Mouse (Mus musculus) forebrain, embryonic 15.5 days (tissue): ENCODE measurements around the gene Tmem135. TPM values are rescaled to one million over a fixed set of nuclear protein-coding genes. Genes with fewer than 3 reads are reported as not detected.

ENCODE experiments used
- ATAC-seq: fragments of 200-750 bp; cut with Nextera tagmentation; replicated peaks from 2 replicates; pipeline ENCODE4 v1.8.0; 2017; ENCODE audit warnings: mild to moderate bottlenecking, moderate TSS enrichment, moderate library complexity
- H3K27ac ChIP-seq: fragments of 300-500 bp; sonication (generic); replicated peaks from 2 replicates; pipeline ENCODE4 v1.5.1; 2015; ENCODE audit warnings: mild to moderate bottlenecking, inconsistent platforms
- H3K27me3 ChIP-seq: fragments of 300-500 bp; sonication (generic); 2 replicates; pipeline ENCODE4 v1.6.1; 2015; ENCODE audit warnings: inconsistent platforms
- H3K36me3 ChIP-seq: fragments of 300-500 bp; sonication (generic); 2 replicates; pipeline ENCODE4 v1.6.1; 2015; ENCODE audit warnings: mild to moderate bottlenecking, inconsistent platforms
- H3K4me1 ChIP-seq: fragments of 300-500 bp; sonication (generic); 2 replicates; pipeline ENCODE4 v1.6.1; 2015; ENCODE audit warnings: inconsistent platforms
- H3K4me2 ChIP-seq: fragments of 300-500 bp; sonication (generic); replicated peaks from 2 replicates; pipeline ENCODE4 v1.6.1; 2015; ENCODE audit warnings: mild to moderate bottlenecking, inconsistent platforms
- H3K4me3 ChIP-seq: fragments of 300-500 bp; sonication (generic); 2 replicates; pipeline ENCODE4 v1.5.1; 2015; ENCODE audit warnings: mild to moderate bottlenecking, inconsistent platforms
- H3K9ac ChIP-seq: fragments of 300-500 bp; sonication (generic); replicated peaks from 2 replicates; pipeline ENCODE4 v1.6.1; 2015; ENCODE audit warnings: mild to moderate bottlenecking, inconsistent platforms
- H3K9me3 ChIP-seq: fragments of 300-500 bp; sonication (generic); 2 replicates; pipeline ENCODE4 v1.6.1; 2016; ENCODE audit warnings: inconsistent platforms
- WGBS: fragments of 180-500 bp; shearing (Covaris S2); methylation state at CpG from one replicate; pipeline ENCODE4 v1.1.7; 2015; ENCODE audit warnings: mixed read lengths; 5-methylcytosine and 5-hydroxymethylcytosine counted together
- polyA plus RNA-seq: library from polyadenylated mRNA; unstranded; fragments of >200 nt; fragmentation: Nextera tagmentation; extraction: Ambion mirVana; gene quantifications from 2 replicates; pipeline ENCODE4 v1.2.1, GENCODE M21; 2015

Gene Tmem135
- polyA plus RNA-seq, 1 experiment from 2014 or later: 25.4 TPM

GRCm38 (mm10) chr7:89370917-89371316, 33.1 kb downstream of the Tmem135 start:
- Histone ChIP-seq H3K4me1 (no peaks in the 10 kb centered on the region), H3K4me3 (no peak overlapping the region), H3K9me3 (no peaks in the 10 kb centered on the region), H3K27me3 (no peaks in the 10 kb centered on the region), H3K27ac (no peak overlapping the region), H3K9ac (no peak overlapping the region), H3K36me3 (no peaks in the 10 kb centered on the region), H3K4me2 (no peak overlapping the region)
- no peak for ATAC-seq
- WGBS: 53% methylated on average over 1 of the region's 1 CpGs

DNA sequence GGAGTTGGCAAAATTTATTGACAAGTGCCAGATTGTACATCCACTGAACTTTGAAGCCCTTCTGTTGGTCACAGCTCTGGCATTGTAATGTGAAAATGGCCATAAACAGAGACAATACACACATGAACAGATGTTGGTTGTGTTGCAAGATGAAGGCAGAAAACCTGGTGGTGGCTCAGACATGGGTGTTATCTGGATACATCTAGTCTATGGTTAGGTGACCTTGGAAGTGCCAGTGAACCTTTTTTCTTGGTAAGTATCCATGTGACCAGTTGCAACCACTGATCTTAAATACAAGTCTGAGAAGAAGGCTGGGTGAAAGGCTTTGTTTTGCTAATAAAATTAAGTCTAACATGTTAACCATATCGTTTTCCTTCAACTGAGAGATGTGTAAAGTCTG, 33.9 kb downstream of the Tmem135 start:
- ATAC-seq: no peak
- no peaks in the 10 kb centered on the region for H3K36me3 ChIP-seq
- H3K4me3 ChIP-seq: no peak overlapping the region
- no peaks in the 10 kb centered on the region for H3K9me3 ChIP-seq
- 90% methylated on average over 1 of the region's 1 CpGs for WGBS
- no peaks in the 10 kb centered on the region for H3K4me1 ChIP-seq
- H3K27ac ChIP-seq: no peak overlapping the region
- no peak overlapping the region for H3K9ac ChIP-seq
- H3K27me3 ChIP-seq: no peaks in the 10 kb centered on the region
- H3K4me2 ChIP-seq: no peak overlapping the region

DNA sequence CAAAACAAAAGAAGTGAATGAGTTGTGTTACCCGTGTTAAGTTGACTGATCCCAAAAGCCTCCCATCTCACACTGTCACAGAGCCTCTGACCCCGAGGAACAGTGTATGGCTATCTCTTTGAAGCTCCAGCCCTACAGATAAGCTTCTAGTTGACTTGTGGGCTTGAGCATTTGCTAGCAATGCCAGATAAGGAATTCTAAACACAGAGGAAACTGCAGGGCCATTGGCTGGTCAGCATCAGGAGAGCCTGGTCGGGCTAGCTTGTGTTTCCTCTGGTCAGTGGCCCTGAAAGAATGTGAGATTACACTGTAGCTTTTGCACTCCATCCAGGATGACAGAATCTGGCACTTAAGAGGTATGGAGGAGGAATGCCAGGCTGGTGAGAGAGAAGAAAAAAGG, 36.4 kb downstream of the Tmem135 start:
- 32% methylated on average over 3 of the region's 3 CpGs for WGBS
- H3K4me1 ChIP-seq: no peaks in the 10 kb centered on the region
- ATAC-seq: no peak
- no peak overlapping the region for H3K4me3 ChIP-seq
- no peaks in the 10 kb centered on the region for H3K9me3 ChIP-seq
- H3K27me3 ChIP-seq: no peaks in the 10 kb centered on the region
- H3K9ac ChIP-seq: no peak overlapping the region
- H3K36me3 ChIP-seq: no peaks in the 10 kb centered on the region
- H3K27ac ChIP-seq: no peak overlapping the region
- no peak overlapping the region for H3K4me2 ChIP-seq

DNA sequence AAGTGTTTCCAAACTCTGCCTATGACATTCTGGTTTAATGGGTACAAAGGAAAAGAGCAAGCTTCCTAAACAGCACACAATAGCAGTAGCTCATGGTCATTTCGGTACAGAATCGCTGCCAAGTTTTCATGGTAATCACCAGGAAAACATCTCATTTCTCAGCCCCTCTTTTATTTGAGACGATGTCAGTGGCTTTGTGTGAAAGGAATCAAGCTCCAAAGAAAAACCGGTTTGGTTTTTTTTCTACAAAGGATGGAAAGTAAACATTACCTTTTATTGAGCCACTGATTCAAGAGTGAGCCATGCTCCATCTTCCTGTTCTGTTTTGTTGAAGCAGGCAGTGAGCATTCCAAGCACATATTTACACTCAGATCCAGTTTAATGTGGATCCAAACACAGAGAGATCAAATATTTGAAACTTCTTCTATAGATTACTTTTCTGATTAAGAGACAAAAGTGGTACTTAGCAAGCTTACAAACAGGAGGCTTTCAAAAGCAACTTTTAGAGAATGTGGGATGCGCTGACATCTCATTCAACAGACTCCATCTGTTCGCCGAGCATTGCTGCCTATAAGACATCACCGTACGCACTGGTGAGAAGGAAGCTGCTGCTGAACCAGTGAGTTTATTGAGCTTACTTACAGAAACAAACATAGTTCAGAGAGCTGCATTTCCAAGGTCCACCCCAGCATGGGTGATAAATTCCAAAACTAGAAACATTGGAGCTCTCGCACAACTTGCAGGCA, 38.7 kb downstream of the Tmem135 start:
- Histone ChIP-seq H3K4me2 (no peak overlapping the region), H3K4me1 (no peaks in the 10 kb centered on the region), H3K27ac (no peak overlapping the region), H3K9me3 (no peaks in the 10 kb centered on the region), H3K36me3 (no peaks in the 10 kb centered on the region), H3K27me3 (no peaks in the 10 kb centered on the region), H3K9ac (no peak overlapping the region), H3K4me3 (no peak overlapping the region)
- no peak for ATAC-seq
- WGBS: 45% methylated on average over 10 of the region's 10 CpGs

GRCm38 (mm10) chr7:89363975-89364374, 40.0 kb downstream of the Tmem135 start:
- H3K36me3 ChIP-seq: no peaks in the 10 kb centered on the region
- H3K9me3 ChIP-seq: no peaks in the 10 kb centered on the region
- no peaks in the 10 kb centered on the region for H3K27me3 ChIP-seq
- no peak overlapping the region for H3K4me2 ChIP-seq
- no peak for ATAC-seq
- no peaks in the 10 kb centered on the region for H3K4me1 ChIP-seq
- no peak overlapping the region for H3K27ac ChIP-seq
- no peak overlapping the region for H3K4me3 ChIP-seq
- no peak overlapping the region for H3K9ac ChIP-seq
- 90% methylated on average over 5 of the region's 5 CpGs for WGBS

DNA sequence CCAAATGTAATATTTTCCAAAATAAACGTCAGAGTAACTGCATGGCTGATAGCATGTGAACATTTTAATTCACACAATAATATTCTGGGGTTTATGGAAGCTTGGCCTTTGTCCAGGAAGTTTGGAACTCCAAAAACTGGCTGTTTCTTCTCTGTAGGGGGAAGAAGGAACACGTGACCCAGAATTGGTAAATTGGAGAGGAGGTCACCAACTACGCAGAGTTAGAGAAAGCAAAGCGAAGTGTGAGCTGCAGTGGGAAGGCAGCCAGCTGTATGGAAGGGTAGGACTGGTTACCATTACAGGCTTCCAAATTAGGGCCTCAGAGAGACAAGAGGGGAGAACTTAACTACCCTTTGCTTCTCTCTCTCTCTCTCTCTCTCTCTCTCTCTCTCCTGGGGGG, 47.7 kb downstream of the Tmem135 start:
- Histone ChIP-seq H3K36me3 (no peaks in the 10 kb centered on the region), H3K4me2 (no peak overlapping the region), H3K9ac (no peak overlapping the region), H3K27me3 (no peaks in the 10 kb centered on the region), H3K9me3 (no peaks in the 10 kb centered on the region), H3K4me3 (no peak overlapping the region), H3K4me1 (no peaks in the 10 kb centered on the region), H3K27ac (no peak overlapping the region)
- ATAC-seq: no peak
- WGBS: 68% methylated on average over 4 of the region's 4 CpGs

DNA sequence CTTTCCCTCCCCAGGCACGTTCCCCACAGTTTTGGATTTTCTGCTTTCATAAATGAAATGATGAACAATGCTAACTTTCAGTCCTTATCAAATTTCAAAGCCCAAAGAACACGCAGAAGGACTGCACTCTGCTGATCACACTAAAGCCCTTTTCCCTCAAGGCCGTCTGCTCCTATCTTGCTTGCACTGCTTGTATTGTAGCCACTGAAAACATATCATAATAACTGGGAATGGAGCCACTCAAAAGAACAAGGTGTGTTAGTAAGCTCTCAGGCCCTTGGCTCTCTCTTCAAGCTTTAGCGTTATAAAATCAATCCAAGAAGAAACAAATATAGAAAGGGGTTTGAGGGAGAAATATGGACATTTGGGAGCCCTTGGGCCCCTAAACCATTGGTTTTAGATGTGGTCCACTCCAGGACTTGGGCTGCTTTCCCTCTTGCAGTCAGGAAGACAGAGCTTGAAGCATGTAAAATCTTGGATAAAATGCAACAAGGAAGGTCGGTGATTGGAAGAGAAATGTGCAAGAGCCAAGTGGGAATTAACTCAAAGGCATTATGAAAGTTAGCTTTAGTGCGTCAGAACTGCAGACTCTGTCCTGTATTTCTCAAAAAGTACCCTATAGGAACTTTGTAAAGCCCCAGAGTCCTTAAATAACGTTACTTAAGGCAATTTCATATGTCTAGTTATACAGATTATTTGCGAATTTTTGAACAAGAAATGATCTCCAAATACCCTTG, 48.3 kb downstream of the Tmem135 start:
- Histone ChIP-seq H3K27ac (no peak overlapping the region), H3K27me3 (no peaks in the 10 kb centered on the region), H3K9ac (no peak overlapping the region), H3K4me3 (no peak overlapping the region), H3K36me3 (no peaks in the 10 kb centered on the region), H3K4me2 (no peak overlapping the region), H3K9me3 (no peaks in the 10 kb centered on the region), H3K4me1 (no peaks in the 10 kb centered on the region)
- WGBS: 82% methylated on average over 8 of the region's 8 CpGs
- ATAC-seq: no peak

DNA sequence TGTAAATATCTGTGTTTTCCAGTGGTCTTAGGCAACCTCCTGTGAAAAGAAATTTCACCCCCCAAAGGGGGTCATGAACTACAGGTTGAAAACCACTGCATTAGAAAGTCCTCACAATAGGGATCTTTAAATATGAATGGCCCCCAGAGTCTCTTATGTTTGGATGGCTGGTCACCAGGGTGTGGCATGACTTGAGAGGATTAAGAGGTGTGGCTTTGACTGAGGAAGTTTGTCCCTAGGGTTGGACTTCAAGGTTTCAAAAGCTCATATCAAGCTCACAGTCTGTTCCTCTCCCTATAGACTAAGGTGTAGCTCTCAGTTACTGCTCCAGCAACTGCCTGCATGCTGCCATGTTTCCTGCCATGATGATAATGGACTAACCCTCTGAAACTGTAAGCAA, 62.0 kb downstream of the Tmem135 start:
- Histone ChIP-seq H3K4me3 (no peak overlapping the region), H3K9me3 (no peaks in the 10 kb centered on the region), H3K36me3 (no peaks in the 10 kb centered on the region), H3K9ac (no peak overlapping the region), H3K27me3 (no peaks in the 10 kb centered on the region), H3K4me2 (no peak overlapping the region), H3K4me1 (peaks cover 17% of the 10 kb centered on the region), H3K27ac (no peak overlapping the region)
- ATAC-seq: no peak

GRCm38 (mm10) chr7:89339808-89340207, 64.2 kb downstream of the Tmem135 start:
- Histone ChIP-seq H3K4me1 (peaks cover 37% of the 10 kb centered on the region), H3K4me2 (no peak overlapping the region), H3K27ac (no peak overlapping the region), H3K4me3 (no peak overlapping the region), H3K9ac (no peak overlapping the region), H3K9me3 (no peaks in the 10 kb centered on the region), H3K27me3 (no peaks in the 10 kb centered on the region), H3K36me3 (no peaks in the 10 kb centered on the region)
- WGBS: 86% methylated on average over 1 of the region's 1 CpGs
- ATAC-seq: no peak

DNA sequence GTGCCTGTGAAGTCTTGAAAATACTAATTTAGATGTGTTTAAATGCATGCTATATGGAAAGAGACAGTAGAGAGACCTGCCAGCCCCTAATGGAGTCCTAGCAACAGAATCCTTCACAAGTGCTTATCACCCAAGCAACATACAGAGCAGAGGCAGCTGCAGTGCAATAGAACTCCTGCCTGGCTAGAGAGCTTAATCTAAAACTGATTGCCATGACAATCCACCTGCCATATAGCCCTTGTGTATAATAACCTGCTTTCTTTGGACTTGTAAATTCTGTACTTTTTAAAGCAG, 64.9 kb downstream of the Tmem135 start:
- H3K27ac ChIP-seq: peak overlapping the region; percentile 76
- ATAC-seq: peak; percentile 79
- H3K9ac ChIP-seq: peak overlapping the region; percentile 83
- peaks cover 37% of the 10 kb centered on the region for H3K4me1 ChIP-seq
- H3K36me3 ChIP-seq: no peaks in the 10 kb centered on the region
- H3K4me2 ChIP-seq: peak overlapping the region; percentile 82
- no peaks in the 10 kb centered on the region for H3K9me3 ChIP-seq
- H3K4me3 ChIP-seq: peak overlapping the region; percentile 65
- no peaks in the 10 kb centered on the region for H3K27me3 ChIP-seq

GRCm38 (mm10) chr7:89338350-89339141, 65.5 kb downstream of the Tmem135 start:
- peak overlapping the region; percentile 65 for H3K4me3 ChIP-seq
- peak overlapping the region; percentile 76 for H3K27ac ChIP-seq
- ATAC-seq: peak; percentile 95
- H3K36me3 ChIP-seq: no peaks in the 10 kb centered on the region
- H3K4me1 ChIP-seq: peaks cover 37% of the 10 kb centered on the region
- under 1% methylated on average over 56 of the region's 57 CpGs for WGBS
- peak overlapping the region; percentile 82 for H3K4me2 ChIP-seq
- no peaks in the 10 kb centered on the region for H3K27me3 ChIP-seq
- no peaks in the 10 kb centered on the region for H3K9me3 ChIP-seq
- peak overlapping the region; percentile 83 for H3K9ac ChIP-seq

DNA sequence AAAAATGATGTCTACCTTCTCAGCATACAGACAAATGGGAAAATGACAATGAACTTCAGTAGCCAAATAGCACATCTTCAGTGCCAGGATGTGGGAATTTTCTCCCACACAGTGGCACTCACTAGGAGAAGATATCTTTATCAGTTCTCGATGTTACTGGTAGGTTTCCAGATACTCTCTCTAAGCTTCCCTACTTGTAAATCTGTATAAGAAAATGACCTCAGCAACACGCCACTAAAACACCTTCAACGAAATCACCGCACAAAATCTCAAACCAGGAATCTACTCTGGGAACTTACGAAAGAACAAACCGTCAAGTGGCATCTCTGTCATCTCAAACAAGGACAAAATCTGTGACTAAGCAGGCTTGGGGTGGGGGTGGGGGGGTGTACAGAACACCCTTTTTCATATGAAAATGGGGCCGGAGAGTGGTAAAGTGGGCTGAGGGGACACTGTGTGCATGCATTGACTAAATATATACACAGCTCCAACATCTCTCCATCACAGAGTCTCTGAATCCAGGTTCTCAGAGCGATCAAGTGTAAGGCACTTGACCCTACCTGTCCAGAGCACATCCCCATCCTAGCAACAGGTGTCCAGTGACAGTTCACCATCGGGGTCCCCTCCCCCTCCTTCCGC, 66.2 kb downstream of the Tmem135 start:
- H3K4me1 ChIP-seq: peaks cover 37% of the 10 kb centered on the region
- peak overlapping the region; percentile 76; the same call in 1 of the 2 replicates for H3K27ac ChIP-seq
- WGBS: 34% methylated on average over 10 of the region's 10 CpGs
- H3K4me3 ChIP-seq: peak overlapping the region; percentile 65
- H3K9me3 ChIP-seq: no peaks in the 10 kb centered on the region
- no peaks in the 10 kb centered on the region for H3K27me3 ChIP-seq
- ATAC-seq: peak; percentile 29
- no peaks in the 10 kb centered on the region for H3K36me3 ChIP-seq
- H3K9ac ChIP-seq: peak overlapping the region; percentile 83
- peak overlapping the region; percentile 82 for H3K4me2 ChIP-seq
